Mouse (Mus musculus): Measurements from ENCODE around the gene Cenpt.

- no peak for TF ChIP-seq CTCF (IDR thresholded peaks at IDR 0.05; ENCODE audit: borderline replicate concordance, insufficient read depth, low read length)
- no peak for TF ChIP-seq POLR2A (IDR thresholded peaks at IDR 0.05; ENCODE audit: low read depth, low read length)
These were observed 17.8 kb downstream of the Cenpt start for GRCm38 (mm10) chr8:105835318-105835717.
